Mouse (Mus musculus): ENCODE data around the gene St3gal3. TPM values are rescaled to one million over a fixed set of nuclear protein-coding genes. Genes with fewer than 3 reads are reported as not detected.

St3gal3 gene
- polyA plus RNA-seq, 1 experiment: 34.3 TPM

- no peak overlapping the region for H3K4me3 ChIP-seq (ENCODE audit: insufficient read depth, low read depth, low read length)
- H3K27ac ChIP-seq (replicated peaks; ENCODE audit: low read depth, low read length): no peak overlapping the region
- peaks cover 7% of the 10 kb centered on the region; the same call in 1 of the 2 replicates for H3K4me1 ChIP-seq (ENCODE audit: control insufficient read depth, insufficient read depth, insufficient read length, low read length)
Measured at GRCm38 (mm10) chr4:117991055-117991627, 143.6 kb downstream of the St3gal3 start.

GRCm38 (mm10) chr4:117990571-117990970 lies 144.1 kb downstream of the St3gal3 start:
- Histone ChIP-seq H3K4me1 (ENCODE audit: control insufficient read depth, insufficient read depth, insufficient read length, low read length) (peaks cover 9% of the 10 kb centered on the region; the same call in 1 of the 2 replicates), H3K4me3 (ENCODE audit: insufficient read depth, low read depth, low read length) (no peak overlapping the region), H3K27ac (replicated peaks; ENCODE audit: low read depth, low read length) (no peak overlapping the region)

- H3K27ac ChIP-seq (replicated peaks; ENCODE audit: low read depth, low read length): no peak overlapping the region
- no peak overlapping the region for H3K4me3 ChIP-seq (ENCODE audit: insufficient read depth, low read depth, low read length)
- peaks cover 9% of the 10 kb centered on the region; the same call in 1 of the 2 replicates for H3K4me1 ChIP-seq (ENCODE audit: control insufficient read depth, insufficient read depth, insufficient read length, low read length)
Measured at GRCm38 (mm10) chr4:117989801-117990200, 144.9 kb downstream of the St3gal3 start.

- H3K4me1 ChIP-seq (ENCODE audit: control insufficient read depth, insufficient read depth, insufficient read length, low read length): peaks cover 7% of the 10 kb centered on the region
- no peak overlapping the region for H3K27ac ChIP-seq (replicated peaks; ENCODE audit: low read depth, low read length)
- H3K4me3 ChIP-seq (ENCODE audit: insufficient read depth, low read depth, low read length): no peak overlapping the region
Measured at GRCm38 (mm10) chr4:117986766-117987165, 147.9 kb downstream of the St3gal3 start.

GRCm38 (mm10) chr4:117984993-117985587 lies 149.6 kb downstream of the St3gal3 start:
- Histone ChIP-seq H3K4me1 (ENCODE audit: control insufficient read depth, insufficient read depth, insufficient read length, low read length) (peaks cover 15% of the 10 kb centered on the region), H3K4me3 (ENCODE audit: insufficient read depth, low read depth, low read length) (no peak overlapping the region), H3K27ac (replicated peaks; ENCODE audit: low read depth, low read length) (no peak overlapping the region)

GRCm38 (mm10) chr4:117984206-117984605 lies 150.5 kb downstream of the St3gal3 start:
- Histone ChIP-seq H3K4me3 (ENCODE audit: insufficient read depth, low read depth, low read length) (no peak overlapping the region), H3K27ac (replicated peaks; ENCODE audit: low read depth, low read length) (no peak overlapping the region), H3K4me1 (ENCODE audit: control insufficient read depth, insufficient read depth, insufficient read length, low read length) (peaks cover 16% of the 10 kb centered on the region)

GRCm38 (mm10) chr4:117982706-117983105 lies 152.0 kb downstream of the St3gal3 start:
- Histone ChIP-seq H3K4me3 (ENCODE audit: insufficient read depth, low read depth, low read length) (no peak overlapping the region), H3K27ac (replicated peaks; ENCODE audit: low read depth, low read length) (no peak overlapping the region), H3K4me1 (ENCODE audit: control insufficient read depth, insufficient read depth, insufficient read length, low read length) (peaks cover 16% of the 10 kb centered on the region)

GRCm38 (mm10) chr4:117981518-117981917 lies 153.2 kb downstream of the St3gal3 start:
- Histone ChIP-seq H3K4me3 (ENCODE audit: insufficient read depth, low read depth, low read length) (no peak overlapping the region), H3K27ac (replicated peaks; ENCODE audit: low read depth, low read length) (no peak overlapping the region), H3K4me1 (ENCODE audit: control insufficient read depth, insufficient read depth, insufficient read length, low read length) (peaks cover 16% of the 10 kb centered on the region)

- Histone ChIP-seq H3K4me1 (ENCODE audit: control insufficient read depth, insufficient read depth, insufficient read length, low read length) (peaks cover 14% of the 10 kb centered on the region), H3K4me3 (ENCODE audit: insufficient read depth, low read depth, low read length) (no peak overlapping the region), H3K27ac (replicated peaks; ENCODE audit: low read depth, low read length) (no peak overlapping the region)
Measured at GRCm38 (mm10) chr4:117980161-117980560, 154.6 kb downstream of the St3gal3 start.

- Histone ChIP-seq H3K4me1 (ENCODE audit: control insufficient read depth, insufficient read depth, insufficient read length, low read length) (peaks cover 14% of the 10 kb centered on the region), H3K4me3 (ENCODE audit: insufficient read depth, low read depth, low read length) (no peak overlapping the region), H3K27ac (replicated peaks; ENCODE audit: low read depth, low read length) (no peak overlapping the region)
Measured at GRCm38 (mm10) chr4:117979181-117979580, 155.5 kb downstream of the St3gal3 start.

- Histone ChIP-seq H3K27ac (replicated peaks; ENCODE audit: low read depth, low read length) (no peak overlapping the region), H3K4me1 (ENCODE audit: control insufficient read depth, insufficient read depth, insufficient read length, low read length) (peaks cover 13% of the 10 kb centered on the region), H3K4me3 (ENCODE audit: insufficient read depth, low read depth, low read length) (no peak overlapping the region)
Measured at GRCm38 (mm10) chr4:117978282-117978681, 156.4 kb downstream of the St3gal3 start.

- peaks cover 9% of the 10 kb centered on the region; the same call in 1 of the 2 replicates for H3K4me1 ChIP-seq (ENCODE audit: control insufficient read depth, insufficient read depth, insufficient read length, low read length)
- H3K4me3 ChIP-seq (ENCODE audit: insufficient read depth, low read depth, low read length): no peak overlapping the region
- no peak overlapping the region for H3K27ac ChIP-seq (replicated peaks; ENCODE audit: low read depth, low read length)
Measured at GRCm38 (mm10) chr4:117977841-117978240, 156.9 kb downstream of the St3gal3 start.

GRCm38 (mm10) chr4:117977371-117977770 lies 157.3 kb downstream of the St3gal3 start:
- Histone ChIP-seq H3K27ac (replicated peaks; ENCODE audit: low read depth, low read length) (no peak overlapping the region), H3K4me1 (ENCODE audit: control insufficient read depth, insufficient read depth, insufficient read length, low read length) (peaks cover 9% of the 10 kb centered on the region; the same call in 1 of the 2 replicates), H3K4me3 (ENCODE audit: insufficient read depth, low read depth, low read length) (no peak overlapping the region)

- Histone ChIP-seq H3K27ac (replicated peaks; ENCODE audit: low read depth, low read length) (no peak overlapping the region), H3K4me1 (ENCODE audit: control insufficient read depth, insufficient read depth, insufficient read length, low read length) (peaks cover 6% of the 10 kb centered on the region; the same call in 1 of the 2 replicates), H3K4me3 (ENCODE audit: insufficient read depth, low read depth, low read length) (no peak overlapping the region)
Measured at GRCm38 (mm10) chr4:117975820-117976219, 158.9 kb downstream of the St3gal3 start.

GRCm38 (mm10) chr4:117974719-117975118 lies 160.0 kb downstream of the St3gal3 start:
- H3K4me1 ChIP-seq (ENCODE audit: control insufficient read depth, insufficient read depth, insufficient read length, low read length): no peaks in the 10 kb centered on the region
- H3K4me3 ChIP-seq (ENCODE audit: insufficient read depth, low read depth, low read length): no peak overlapping the region
- H3K27ac ChIP-seq (replicated peaks; ENCODE audit: low read depth, low read length): no peak overlapping the region

GRCm38 (mm10) chr4:117972999-117973398 lies 161.7 kb downstream of the St3gal3 start:
- Histone ChIP-seq H3K27ac (replicated peaks; ENCODE audit: low read depth, low read length) (no peak overlapping the region), H3K4me1 (ENCODE audit: control insufficient read depth, insufficient read depth, insufficient read length, low read length) (no peaks in the 10 kb centered on the region), H3K4me3 (ENCODE audit: insufficient read depth, low read depth, low read length) (no peak overlapping the region)
